Mouse (Mus musculus) kidney, embryonic 14.5 days (tissue): ENCODE measurements around the gene Mthfsd. TPM values are rescaled to one million over a fixed set of nuclear protein-coding genes. Genes with fewer than 3 reads are reported as not detected.

Source experiments
- ATAC-seq: fragments of 200-750 bp; cut with Nextera tagmentation; 2 replicates; pipeline ENCODE4 v1.8.0; 2017; ENCODE audit warnings: moderate number of reproducible peaks, mild to moderate bottlenecking, moderate TSS enrichment, moderate library complexity; ENCODE audit not compliant: low FRiP score, low TSS enrichment
- H3K27ac ChIP-seq: fragments of 300-500 bp; sonication (generic); 2 replicates; pipeline ENCODE4 v1.5.1; 2014; ENCODE audit warnings: low read depth, mild to moderate bottlenecking, low read length, moderate library complexity, mixed read lengths
- H3K27me3 ChIP-seq: fragments of 300-500 bp; sonication (generic); 2 replicates; pipeline ENCODE4 v1.6.1; 2014; ENCODE audit warnings: mild to moderate bottlenecking, low read length; ENCODE audit not compliant: control insufficient read depth, insufficient read depth
- H3K36me3 ChIP-seq: fragments of 300-500 bp; sonication (generic); 2 replicates; pipeline ENCODE4 v1.6.1; 2014; ENCODE audit warnings: low read length, mixed read lengths; ENCODE audit not compliant: control insufficient read depth, insufficient read depth
- H3K4me1 ChIP-seq: fragments of 300-500 bp; sonication (generic); 2 replicates; pipeline ENCODE4 v1.6.1; 2014; ENCODE audit warnings: low read length, mixed read lengths; ENCODE audit not compliant: control insufficient read depth, insufficient read depth
- H3K4me2 ChIP-seq: fragments of 300-500 bp; sonication (generic); replicated peaks from 2 replicates; pipeline ENCODE4 v1.6.1; 2014; ENCODE audit warnings: low read depth, mild to moderate bottlenecking, low read length
- H3K4me3 ChIP-seq: fragments of 300-500 bp; sonication (generic); 2 replicates; pipeline ENCODE4 v1.5.1; 2014; ENCODE audit warnings: mild to moderate bottlenecking, low read length
- H3K9ac ChIP-seq: fragments of 300-500 bp; sonication (generic); 2 replicates; pipeline ENCODE4 v1.6.1; 2014; ENCODE audit warnings: low read depth, mild to moderate bottlenecking, low read length, moderate library complexity
- H3K9me3 ChIP-seq: fragments of 300-500 bp; sonication (generic); 2 replicates; pipeline ENCODE4 v1.6.1; 2016; ENCODE audit warnings: low read length; ENCODE audit not compliant: control insufficient read depth
- WGBS: fragments of 180-500 bp; shearing (Covaris S2); extraction: QIAGEN DNeasy Blood & Tissue Kit; methylation state at CpG from one replicate; pipeline ENCODE4 v1.1.7; 2014; 5-methylcytosine and 5-hydroxymethylcytosine counted together
- polyA plus RNA-seq: library from polyadenylated mRNA; unstranded; fragments of >200 nt; fragmentation: Nextera tagmentation; extraction: Ambion mirVana; gene quantifications from 2 replicates; pipeline ENCODE4 v1.2.1, GENCODE M21; 2014

Gene Mthfsd
- polyA plus RNA-seq, 1 experiment from 2014 or later: 67.0 TPM

- peaks cover 98% of the 10 kb centered on the region for H3K27me3 ChIP-seq
- no peak for ATAC-seq
- no peak overlapping the region for H3K4me3 ChIP-seq
- no peaks in the 10 kb centered on the region for H3K9me3 ChIP-seq
- WGBS: under 1% methylated on average over 48 of the region's 48 CpGs
- H3K4me1 ChIP-seq: no peaks in the 10 kb centered on the region
- H3K9ac ChIP-seq: no peak overlapping the region
- no peak overlapping the region for H3K27ac ChIP-seq
- no peak overlapping the region for H3K4me2 ChIP-seq
- H3K36me3 ChIP-seq: no peaks in the 10 kb centered on the region
Observed at GRCm38 (mm10) chr8:121073174-121074107, 34.8 kb downstream of the Mthfsd start.

DNA sequence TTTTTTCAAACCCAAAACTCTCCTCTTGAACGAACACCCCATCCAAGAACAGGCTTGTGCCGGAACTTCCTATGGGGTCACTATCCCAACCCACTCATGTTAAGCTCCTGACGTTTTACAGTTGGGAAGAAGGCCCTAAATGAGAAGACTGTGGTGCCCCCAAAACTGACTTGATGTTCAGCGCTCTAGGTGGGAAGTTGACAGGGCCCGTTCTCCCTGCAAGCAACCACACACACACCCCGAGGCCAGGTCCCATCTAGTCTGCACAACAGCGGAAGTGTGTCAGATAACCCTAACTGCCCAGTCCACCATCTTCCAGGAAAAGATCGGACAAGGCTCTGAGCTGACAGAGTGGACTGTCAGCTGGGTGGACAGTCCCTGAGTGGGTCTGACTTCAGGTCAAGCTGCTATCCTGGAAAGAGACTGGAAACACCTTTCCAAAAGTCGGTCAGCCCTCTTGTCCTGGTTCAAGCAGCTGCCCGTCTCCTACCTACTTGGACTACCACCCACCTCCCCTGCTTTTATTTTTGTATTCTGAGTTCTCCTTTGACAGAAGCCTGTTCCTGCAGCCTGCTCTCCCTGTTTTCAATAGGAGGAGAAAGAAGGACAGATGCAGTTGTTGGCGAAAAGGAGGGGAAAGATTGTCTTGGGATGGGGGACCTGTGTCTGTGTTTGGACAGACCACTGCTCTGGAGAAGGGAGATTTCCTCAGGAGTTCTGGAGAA is 35.6 kb downstream of the Mthfsd start:
- Histone ChIP-seq H3K4me3 (no peak overlapping the region), H3K4me1 (no peaks in the 10 kb centered on the region), H3K27me3 (peaks cover 96% of the 10 kb centered on the region), H3K9me3 (no peaks in the 10 kb centered on the region), H3K27ac (no peak overlapping the region), H3K4me2 (no peak overlapping the region), H3K9ac (no peak overlapping the region), H3K36me3 (no peaks in the 10 kb centered on the region)
- 11% methylated on average over 11 of the region's 11 CpGs for WGBS
- no peak for ATAC-seq

DNA sequence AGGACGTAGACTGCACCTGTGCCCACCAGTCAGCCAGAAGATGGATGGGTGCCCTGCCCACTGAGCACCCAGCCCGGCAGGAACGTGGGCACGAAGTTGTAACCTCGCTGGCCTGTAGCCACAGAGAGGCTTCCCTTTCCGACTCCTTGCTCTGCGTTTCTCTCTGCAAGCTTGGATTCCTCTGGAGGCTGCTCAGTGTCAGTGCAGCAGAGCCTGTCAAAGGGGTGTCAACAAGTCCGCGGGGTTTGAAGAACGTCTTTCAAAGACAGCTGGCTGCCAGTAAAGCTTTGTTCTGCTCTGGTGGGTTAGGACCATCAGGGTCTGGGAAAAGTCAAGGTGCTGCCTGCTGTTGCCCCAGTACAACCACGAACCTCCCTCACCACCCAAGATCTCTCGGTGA is 36.7 kb downstream of the Mthfsd start:
- Histone ChIP-seq H3K27me3 (peaks cover 85% of the 10 kb centered on the region), H3K27ac (no peak overlapping the region), H3K9me3 (no peaks in the 10 kb centered on the region), H3K4me3 (no peak overlapping the region), H3K36me3 (no peaks in the 10 kb centered on the region), H3K9ac (no peak overlapping the region), H3K4me1 (no peaks in the 10 kb centered on the region), H3K4me2 (no peak overlapping the region)
- no peak for ATAC-seq
- WGBS: 1% methylated on average over 12 of the region's 12 CpGs

GRCm38 (mm10) chr8:121063649-121064048 is 44.5 kb downstream of the Mthfsd start:
- H3K4me3 ChIP-seq: no peak overlapping the region
- H3K4me2 ChIP-seq: no peak overlapping the region
- no peak for ATAC-seq
- no peaks in the 10 kb centered on the region for H3K36me3 ChIP-seq
- H3K9me3 ChIP-seq: no peaks in the 10 kb centered on the region
- no peaks in the 10 kb centered on the region for H3K4me1 ChIP-seq
- peaks cover 40% of the 10 kb centered on the region for H3K27me3 ChIP-seq
- H3K27ac ChIP-seq: no peak overlapping the region
- H3K9ac ChIP-seq: no peak overlapping the region
- 48% methylated on average over 13 of the region's 13 CpGs for WGBS

GRCm38 (mm10) chr8:121062521-121062920 is 45.7 kb downstream of the Mthfsd start:
- 94% methylated on average over 6 of the region's 6 CpGs for WGBS
- ATAC-seq: no peak
- Histone ChIP-seq H3K27me3 (peaks cover 42% of the 10 kb centered on the region), H3K4me1 (no peaks in the 10 kb centered on the region), H3K9me3 (no peaks in the 10 kb centered on the region), H3K27ac (no peak overlapping the region), H3K9ac (no peak overlapping the region), H3K4me3 (no peak overlapping the region), H3K4me2 (no peak overlapping the region), H3K36me3 (no peaks in the 10 kb centered on the region)

DNA sequence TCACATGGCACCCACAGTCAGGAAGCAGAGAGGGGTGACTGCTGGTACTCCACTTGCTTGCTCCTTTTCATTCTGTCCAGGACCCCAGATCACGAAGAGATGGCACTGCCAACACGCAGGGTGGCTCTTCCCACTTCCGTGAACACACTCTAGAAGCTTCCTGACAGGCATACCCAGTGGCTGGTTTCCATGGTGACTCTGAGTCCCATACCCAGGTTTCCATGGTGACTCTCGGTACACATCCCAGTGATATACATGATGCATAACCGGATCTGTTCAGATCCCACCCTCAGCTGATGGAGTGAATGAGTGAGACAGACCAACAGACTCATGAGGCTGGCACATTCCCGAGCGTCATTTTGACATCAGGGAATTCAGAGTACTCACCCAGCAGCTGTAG is 49.1 kb downstream of the Mthfsd start:
- 90% methylated on average over 7 of the region's 7 CpGs for WGBS
- Histone ChIP-seq H3K27ac (no peak overlapping the region), H3K36me3 (no peaks in the 10 kb centered on the region)

GRCm38 (mm10) chr8:121058081-121058480 is 50.1 kb downstream of the Mthfsd start:
- Histone ChIP-seq H3K36me3 (no peaks in the 10 kb centered on the region), H3K9me3 (no peaks in the 10 kb centered on the region), H3K4me1 (no peaks in the 10 kb centered on the region), H3K4me2 (no peak overlapping the region), H3K9ac (no peak overlapping the region), H3K4me3 (no peak overlapping the region), H3K27me3 (peaks cover 46% of the 10 kb centered on the region), H3K27ac (no peak overlapping the region)
- ATAC-seq: no peak
- WGBS: 73% methylated on average over 9 of the region's 9 CpGs

More for the DNA sequence above, 49.1 kb downstream of the Mthfsd start:
- peaks cover 49% of the 10 kb centered on the region for H3K27me3 ChIP-seq
- H3K4me2 ChIP-seq: no peak overlapping the region
- no peaks in the 10 kb centered on the region for H3K4me1 ChIP-seq
- H3K9ac ChIP-seq: no peak overlapping the region
- H3K4me3 ChIP-seq: no peak overlapping the region
- H3K9me3 ChIP-seq: no peaks in the 10 kb centered on the region
- no peak for ATAC-seq

DNA sequence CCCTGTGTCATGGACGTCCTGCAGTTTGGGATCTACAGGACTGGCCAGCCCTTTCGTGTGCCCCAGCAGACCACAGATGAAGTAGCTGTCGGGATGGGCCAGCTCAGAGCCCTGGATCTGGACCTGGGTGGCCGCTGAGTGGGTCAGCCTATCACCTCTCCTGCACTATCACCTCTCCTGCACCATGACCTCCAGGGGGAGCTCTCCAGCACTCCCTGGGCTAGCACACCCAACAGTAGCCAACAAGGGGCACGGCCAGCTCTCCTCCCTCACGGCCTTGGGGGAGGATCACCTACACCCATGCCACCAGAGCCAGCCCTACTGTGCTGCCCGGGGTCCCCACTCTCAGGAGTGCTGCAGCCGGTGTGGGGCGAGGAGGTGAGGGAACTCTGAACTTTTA is 60.8 kb downstream of the Mthfsd start:
- H3K9me3 ChIP-seq: peaks cover 3% of the 10 kb centered on the region; the same call in 1 of the 2 replicates
- ATAC-seq: no peak
- H3K27ac ChIP-seq: no peak overlapping the region
- 70% methylated on average over 9 of the region's 9 CpGs for WGBS
- no peak overlapping the region for H3K4me3 ChIP-seq
- H3K4me1 ChIP-seq: no peaks in the 10 kb centered on the region; the same call in 1 of the 2 replicates
- H3K9ac ChIP-seq: no peak overlapping the region
- no peak overlapping the region for H3K4me2 ChIP-seq
- H3K36me3 ChIP-seq: no peaks in the 10 kb centered on the region
- peaks cover 23% of the 10 kb centered on the region for H3K27me3 ChIP-seq
